Mouse (Mus musculus): ENCODE measurements around the gene Rnf186. TPM values are rescaled to one million over a fixed set of nuclear protein-coding genes. Genes with fewer than 3 reads are reported as not detected.
A peak's percentile ranks its signal among the peaks of the same experiment; 100 is the strongest.
"Not testable (repeated sequence)": the region's sequence is repeated elsewhere in the genome, so short reads cannot be mapped to it uniquely, and the experiment has no call there.

Rnf186 gene
- polyA plus RNA-seq, 1 experiment from 2014 or later = not detected

- WGBS = 11% methylated on average over 20 of the region's 20 CpGs
- Histone ChIP-seq H3K27me3 (replicated peaks) (no peaks in the 10 kb centered on the region), H3K36me3 (no peaks in the 10 kb centered on the region), H3K9me3 (no peaks in the 10 kb centered on the region), H3K4me2 (peak overlapping the region; percentile 89), H3K4me1 (peaks cover 35% of the 10 kb centered on the region), H3K4me3 (peak overlapping the region; percentile 77), H3K27ac (replicated peaks) (peak overlapping the region; percentile 94), H3K9ac (peak overlapping the region; percentile 96)
- ATAC-seq (ENCODE audit: extremely low read depth, insufficient number of reproducible peaks, low FRiP score, low TSS enrichment) = peak; percentile 43; the same call in 1 of the 2 replicates
These were observed 5.4 kb downstream of the Rnf186 start for GRCm38 (mm10) chr4:138972139-138972826.

- 0 out of 2 replicates have a peak, but pooled peaks have one; percentile 53 for ATAC-seq (ENCODE audit: extremely low read depth, insufficient number of reproducible peaks, low FRiP score, low TSS enrichment)
- H3K27ac ChIP-seq (replicated peaks) = peak within 1 kb of the TSS; percentile 94
- no peaks in the 10 kb centered on the region for H3K36me3 ChIP-seq
- peak within 1 kb of the TSS; percentile 96 for H3K9ac ChIP-seq
- peak within 1 kb of the TSS; percentile 77 for H3K4me3 ChIP-seq
- no peaks in the 10 kb centered on the region for H3K27me3 ChIP-seq (replicated peaks)
- H3K4me2 ChIP-seq = peak within 1 kb of the TSS; percentile 89
- H3K4me1 ChIP-seq = peaks cover 35% of the 10 kb centered on the region
- no peaks in the 10 kb centered on the region for H3K9me3 ChIP-seq
- 1% methylated on average over 60 of the region's 60 CpGs for WGBS
These were observed 6.2 kb downstream of the Rnf186 start, which contains the start of gene Tmco4 for GRCm38 (mm10) chr4:138972827-138973718. Tmco4 (plus strand) TSS chr4:138972888.

GRCm38 (mm10) chr4:138973719-138974115, 6.8 kb downstream of the Rnf186 start:
- Histone ChIP-seq H3K9ac (peak overlapping the region; percentile 96), H3K9me3 (no peaks in the 10 kb centered on the region), H3K4me3 (peak overlapping the region; percentile 77), H3K4me2 (peak overlapping the region; percentile 89), H3K27ac (replicated peaks) (peak overlapping the region; percentile 94), H3K4me1 (peaks cover 30% of the 10 kb centered on the region), H3K36me3 (no peaks in the 10 kb centered on the region), H3K27me3 (replicated peaks) (no peaks in the 10 kb centered on the region)
- ATAC-seq (ENCODE audit: extremely low read depth, insufficient number of reproducible peaks, low FRiP score, low TSS enrichment) = no peak
- WGBS = 52% methylated on average over 3 of the region's 3 CpGs

- H3K4me3 ChIP-seq; ATAC-seq (ENCODE audit: extremely low read depth, insufficient number of reproducible peaks, low FRiP score, low TSS enrichment); H3K27me3 ChIP-seq (replicated peaks); H3K9ac ChIP-seq; H3K9me3 ChIP-seq; H3K4me2 ChIP-seq; H3K27ac ChIP-seq (replicated peaks); H3K36me3 ChIP-seq: not testable (repeated sequence)
- 77% methylated on average over 2 of the region's 2 CpGs for WGBS
- peaks cover 22% of the 10 kb centered on the region for H3K4me1 ChIP-seq
These were observed 7.6 kb downstream of the Rnf186 start for GRCm38 (mm10) chr4:138974540-138974939.

- H3K4me3 ChIP-seq = no peak overlapping the region
- no peaks in the 10 kb centered on the region for H3K27me3 ChIP-seq (replicated peaks)
- WGBS = 47% methylated on average over 3 of the region's 3 CpGs
- ATAC-seq (ENCODE audit: extremely low read depth, insufficient number of reproducible peaks, low FRiP score, low TSS enrichment) = no peak
- no peak overlapping the region for H3K4me2 ChIP-seq
- no peaks in the 10 kb centered on the region for H3K9me3 ChIP-seq
- peaks cover 17% of the 10 kb centered on the region for H3K4me1 ChIP-seq
- no peaks in the 10 kb centered on the region for H3K36me3 ChIP-seq
- H3K27ac ChIP-seq (replicated peaks) = no peak overlapping the region
- no peak overlapping the region for H3K9ac ChIP-seq
These were observed 8.3 kb downstream of the Rnf186 start for GRCm38 (mm10) chr4:138975194-138975593.

GRCm38 (mm10) chr4:138976046-138976445, 9.1 kb downstream of the Rnf186 start:
- H3K4me2 ChIP-seq = no peak overlapping the region
- H3K27ac ChIP-seq (replicated peaks) = no peak overlapping the region
- H3K4me3 ChIP-seq = no peak overlapping the region
- no peaks in the 10 kb centered on the region for H3K27me3 ChIP-seq (replicated peaks)
- no peaks in the 10 kb centered on the region for H3K9me3 ChIP-seq
- H3K36me3 ChIP-seq = no peaks in the 10 kb centered on the region
- no peak for ATAC-seq (ENCODE audit: extremely low read depth, insufficient number of reproducible peaks, low FRiP score, low TSS enrichment)
- no peak overlapping the region for H3K9ac ChIP-seq
- WGBS = 62% methylated on average over 6 of the region's 6 CpGs
- H3K4me1 ChIP-seq = peaks cover 19% of the 10 kb centered on the region

- ATAC-seq (ENCODE audit: extremely low read depth, insufficient number of reproducible peaks, low FRiP score, low TSS enrichment) = no peak
- Histone ChIP-seq H3K36me3 (no peaks in the 10 kb centered on the region), H3K9me3 (peaks cover 3% of the 10 kb centered on the region; the same call in 1 of the 2 replicates), H3K9ac (no peak overlapping the region), H3K4me2 (no peak overlapping the region), H3K4me1 (0 out of 2 replicates have a peak, but pooled peaks cover 3% of the 10 kb centered on the region), H3K27ac (replicated peaks) (no peak overlapping the region), H3K27me3 (replicated peaks) (no peaks in the 10 kb centered on the region), H3K4me3 (no peak overlapping the region)
- WGBS = 82% methylated on average over 8 of the region's 8 CpGs
These were observed 13.1 kb downstream of the Rnf186 start for GRCm38 (mm10) chr4:138980021-138980420.

GRCm38 (mm10) chr4:138980771-138981420, 14.0 kb downstream of the Rnf186 start:
- Histone ChIP-seq H3K4me3 (peak overlapping the region; percentile 25), H3K4me1 (peaks cover 5% of the 10 kb centered on the region), H3K4me2 (peak overlapping the region; percentile 32), H3K9me3 (peaks cover 3% of the 10 kb centered on the region; the same call in 1 of the 2 replicates), H3K36me3 (no peaks in the 10 kb centered on the region), H3K27ac (replicated peaks) (no peak overlapping the region), H3K27me3 (replicated peaks) (no peaks in the 10 kb centered on the region), H3K9ac (no peak overlapping the region)
- 20% methylated on average over 12 of the region's 12 CpGs for WGBS
- no peak for ATAC-seq (ENCODE audit: extremely low read depth, insufficient number of reproducible peaks, low FRiP score, low TSS enrichment)

- Histone ChIP-seq H3K4me3 (no peak overlapping the region), H3K4me2 (no peak overlapping the region), H3K4me1 (peaks cover 18% of the 10 kb centered on the region), H3K9me3 (peaks cover 3% of the 10 kb centered on the region; the same call in 1 of the 2 replicates), H3K9ac (no peak overlapping the region), H3K27me3 (replicated peaks) (no peaks in the 10 kb centered on the region), H3K27ac (replicated peaks) (no peak overlapping the region), H3K36me3 (no peaks in the 10 kb centered on the region)
- 62% methylated on average over 3 of the region's 3 CpGs for WGBS
- ATAC-seq (ENCODE audit: extremely low read depth, insufficient number of reproducible peaks, low FRiP score, low TSS enrichment) = no peak
These were observed 16.5 kb downstream of the Rnf186 start for GRCm38 (mm10) chr4:138983422-138983821.

- ATAC-seq (ENCODE audit: extremely low read depth, insufficient number of reproducible peaks, low FRiP score, low TSS enrichment) = no peak
- Histone ChIP-seq H3K36me3 (no peaks in the 10 kb centered on the region), H3K4me2 (no peak overlapping the region), H3K27me3 (replicated peaks) (no peaks in the 10 kb centered on the region), H3K9me3 (peaks cover 3% of the 10 kb centered on the region; the same call in 1 of the 2 replicates), H3K9ac (no peak overlapping the region), H3K4me3 (no peak overlapping the region), H3K27ac (replicated peaks) (no peak overlapping the region), H3K4me1 (peaks cover 18% of the 10 kb centered on the region)
- WGBS = 70% methylated on average over 7 of the region's 7 CpGs
These were observed 17.8 kb downstream of the Rnf186 start for GRCm38 (mm10) chr4:138984744-138985143.

- peak overlapping the region; percentile 45; the same call in 1 of the 2 replicates for H3K27ac ChIP-seq (replicated peaks)
- H3K4me1 ChIP-seq = peaks cover 15% of the 10 kb centered on the region
- H3K9me3 ChIP-seq = peaks cover 3% of the 10 kb centered on the region; the same call in 1 of the 2 replicates
- 66% methylated on average over 5 of the region's 5 CpGs for WGBS
- H3K4me3 ChIP-seq = no peak overlapping the region
- H3K9ac ChIP-seq = peak overlapping the region; percentile 3; the same call in 1 of the 2 replicates
- ATAC-seq (ENCODE audit: extremely low read depth, insufficient number of reproducible peaks, low FRiP score, low TSS enrichment) = no peak
- no peaks in the 10 kb centered on the region for H3K36me3 ChIP-seq
- no peaks in the 10 kb centered on the region for H3K27me3 ChIP-seq (replicated peaks)
- no peak overlapping the region for H3K4me2 ChIP-seq
These were observed 19.4 kb downstream of the Rnf186 start for GRCm38 (mm10) chr4:138986280-138986679.

Measured in heart, embryonic 13.5 days (tissue).